Comparison of ENCODE assay signal across 22 mouse cellular contexts in the genomic region with DNA sequence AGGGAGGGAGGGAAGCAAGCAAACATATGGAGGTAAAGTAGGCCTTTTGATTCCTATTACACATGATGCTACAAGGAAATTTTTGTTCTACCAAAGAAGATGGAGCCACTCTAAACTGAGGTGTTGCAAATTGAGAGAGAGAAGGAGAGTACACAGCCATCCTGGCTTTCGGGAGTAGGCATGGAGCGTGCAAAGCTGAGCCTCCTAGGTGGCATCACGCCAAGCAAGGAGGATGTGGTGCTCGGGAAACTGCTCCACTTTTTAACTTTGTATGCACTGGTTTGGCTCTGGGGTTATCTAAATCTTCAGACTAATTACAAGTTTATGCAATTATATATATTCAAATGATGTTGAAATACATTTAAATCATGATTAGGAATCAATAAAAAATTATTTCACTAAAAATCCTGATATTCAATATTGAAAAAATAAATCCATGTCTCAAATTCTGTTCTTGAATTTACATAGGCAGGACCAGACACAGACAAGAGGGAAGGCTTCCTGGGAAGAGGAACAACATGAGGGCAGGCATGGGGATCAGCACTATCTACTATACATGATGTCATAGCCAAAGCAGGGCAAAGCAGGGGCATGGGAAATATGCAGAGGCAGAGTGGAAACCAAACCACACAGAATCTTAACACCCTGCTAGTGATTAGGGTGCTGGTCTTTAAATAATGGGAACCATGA. TPM values are rescaled to one million over a fixed set of nuclear protein-coding genes. Genes with fewer than 3 reads are reported as not detected.
DNase-seq lines count a peak whose midpoint lies in the region; TF ChIP-seq lines count a peak whose summit lies in the region.
"Had no signal": no experiment of that assay in that cellular context is flagged by ENCODE, and none has a peak within 500 bp of the region (broad histone marks: within the 10 kb centered on the region; RNA-seq: fewer than 3 reads in every experiment).

No protein-coding gene starts in this region.

- no peak overlapping the region for H3K4me3 ChIP-seq in cerebellum, adult 2 months (replicated peaks; ENCODE audit: insufficient read depth, low read depth, low read length)
- H3K4me3 ChIP-seq in gastrocnemius, adult 2 months, result no peak overlapping the region
- H3K4me3 ChIP-seq: embryonic facial prominence, embryonic 15.5 days; heart, embryonic 15.5 days; layer of hippocampus, adult 2 months; limb, embryonic 12.5 days; megakaryocyte, embryonic 14.5 days had no signal

- peak; percentile 62 for DNase-seq in cerebellum, adult 11-12 months
- DNase-seq in cerebellum, postnatal 4 days (ENCODE audit: low spot score in 2 of 2), result no peak
- DNase-seq in left cerebral cortex, adult 18-20 months (ENCODE audit: low spot score in 2 of 2), result peak; percentile 41 to 46
- no peak for DNase-seq in left cerebral cortex, postnatal 14 days (ENCODE audit: low spot score in 2 of 2)
- DNase-seq in cerebellum, adult 2 months, result peak; percentile 51 to 66
- DNase-seq in cerebellum, postnatal 36 days, result peak; percentile 51 to 59
- DNase-seq in gastrocnemius, adult 2 months, result no peak
- no peak for DNase-seq in spleen, postnatal 36 days (ENCODE audit: low spot score in 2 of 2)
- DNase-seq: adrenal gland, postnatal 14 days; forebrain, postnatal 0 days; heart, postnatal 4 days; kidney, postnatal 25 days; lung, embryonic 14.5 days; spleen, adult 18-20 months had no signal

- no peaks in the 10 kb centered on the region for H3K27me3 ChIP-seq in cerebellum, adult 2 months (ENCODE audit: control insufficient read depth, insufficient read depth, low read length)
- H3K27me3 ChIP-seq: embryonic facial prominence, embryonic 15.5 days; heart, embryonic 15.5 days; limb, embryonic 12.5 days; megakaryocyte, embryonic 14.5 days had no signal

- no peak for TF ChIP-seq CTCF in cerebellum, adult 2 months (IDR thresholded peaks at IDR 0.05; ENCODE audit: borderline replicate concordance, insufficient read depth, low read depth, low read length)
- no peak for TF ChIP-seq CTCF in gastrocnemius, adult 2 months (IDR thresholded peaks at IDR 0.05)

- no peak for TF ChIP-seq POLR2A in cerebellum, adult 2 months (IDR thresholded peaks at IDR 0.05; ENCODE audit: borderline replicate concordance, insufficient read depth, low read length)

- H3K27ac ChIP-seq in cerebellum, adult 2 months (ENCODE audit: insufficient read depth, low read length), result peak overlapping the region; percentile 85
- H3K27ac ChIP-seq in gastrocnemius, adult 2 months, result no peak overlapping the region
- H3K27ac ChIP-seq: embryonic facial prominence, embryonic 15.5 days; heart, embryonic 15.5 days; hindbrain, embryonic 14.5 days; layer of hippocampus, adult 2 months; limb, embryonic 12.5 days; liver, embryonic 14.5 days had no signal

- WGBS in cerebellum, adult 2 months, result 20% methylated on average over 4 of the region's 4 CpGs

- H3K4me1 ChIP-seq in cerebellum, adult 2 months (ENCODE audit: control insufficient read depth, insufficient read depth, low read length), result peaks cover 34% of the 10 kb centered on the region
- H3K4me1 ChIP-seq: embryonic facial prominence, embryonic 15.5 days; limb, embryonic 12.5 days; megakaryocyte, embryonic 14.5 days had no signal

- intact Hi-C loops in left cerebral cortex, postnatal 14 days (cut with DNase I), result no loop called here
- intact Hi-C loops in gastrocnemius, adult 2 months (cut with DNase I), result no loop called here

RNA-seq across cellular contexts. Expression of a gene that starts 17.2 kb away (rescaled TPM):
- total RNA-seq in left cerebral cortex, adult 18-20 months (2021), result 100 to 1,000 TPM; 170 to 173 TPM
- total RNA-seq in left cerebral cortex, postnatal 14 days (2021), result 100 to 1,000 TPM; 198 to 202 TPM
- polyA plus RNA-seq in cerebellum, adult 2 months (2012; rRNA removed), result 108 and 112 TPM in 2 replicates
- 1 to 10 TPM; 1.2 to 2.1 TPM for total RNA-seq in gastrocnemius, adult 2 months (2021)
- polyA plus RNA-seq: inflammation-experienced regulatory T-cells, adult 6 months had no signal

Comparison
In these comparisons a context has a peak if more than half of its experiments do, and no peak if none do; other contexts are left out.
1. DNase-seq: peak in cerebellum, adult 11-12 months (single experiment), left cerebral cortex, adult 18-20 months (2 of 2), cerebellum, adult 2 months (2 of 2) and cerebellum, postnatal 36 days (2 of 2); none in cerebellum, postnatal 4 days (0 of 2), left cerebral cortex, postnatal 14 days (0 of 2), gastrocnemius, adult 2 months (single experiment) and spleen, postnatal 36 days (0 of 2).
2. RNA of a gene that starts 17.2 kb away (total RNA-seq): 198 to 202 TPM in left cerebral cortex, postnatal 14 days and 170 to 173 TPM in left cerebral cortex, adult 18-20 months; 1.2 to 2.1 TPM in gastrocnemius, adult 2 months; every median in the first group is over 10 times any median in the second.